Mouse (Mus musculus): ENCODE measurements at regions not wholly inside any gene's neighbourhood (a gene's known extent, or its start where the extent isn't known, plus 50 kb on each side); places are given as distances from the start of the nearest gene placed in this dataset.

DNA sequence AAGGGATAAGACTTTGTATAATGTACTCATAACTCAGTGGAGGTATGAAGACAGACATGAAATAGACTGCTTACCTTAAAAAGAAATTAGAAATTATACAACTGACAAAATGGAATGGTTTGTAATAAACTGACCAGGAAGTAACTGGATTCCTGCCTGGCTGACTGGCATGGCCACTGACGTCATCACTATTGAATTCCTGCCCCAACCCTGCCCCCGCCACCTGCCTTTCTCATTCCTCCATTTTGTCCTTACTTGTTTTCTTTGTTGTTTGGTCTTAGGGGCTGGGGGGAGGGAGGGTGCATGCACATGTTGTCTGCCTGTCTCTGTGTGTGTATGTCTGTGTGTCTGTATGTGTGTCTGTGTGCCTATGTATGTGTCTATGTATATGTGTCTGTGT is 283.2 kb upstream of the Tbx3 start:
- TF ChIP-seq POLR2AphosphoS2 (IDR thresholded peaks at IDR 0.05; ENCODE audit: low read length) (no peak), CTCF (IDR thresholded peaks at IDR 0.05 in 2 of 3, conservative IDR thresholded peaks at IDR 0.05 in 1 of 3; ENCODE audit: control insufficient read depth in 1 of 3, insufficient read depth in 1 of 3, low read depth in 2 of 3, low read length in 3 of 3, poor library complexity in 1 of 3, severe bottlenecking in 1 of 3) (no peak), BHLHE40 (IDR thresholded peaks at IDR 0.05; ENCODE audit: borderline replicate concordance, low read depth, low read length) (no peak), CHD1 (IDR thresholded peaks at IDR 0.05; ENCODE audit: low read depth, low read length) (no peak), GATA1 (IDR thresholded peaks at IDR 0.05; ENCODE audit: low read depth, low read length) (no peak), EP300 (IDR thresholded peaks at IDR 0.05; ENCODE audit: low read depth in 1 of 2, low read length in 2 of 2) (no peak), NRF1 (IDR thresholded peaks at IDR 0.05; ENCODE audit: insufficient read depth, low read depth, low read length, poor library complexity, severe bottlenecking) (no peak), POLR2A (IDR thresholded peaks at IDR 0.05; ENCODE audit: control insufficient read depth in 1 of 2, insufficient read depth in 1 of 2, low read depth in 1 of 2, low read length in 2 of 2, poor library complexity in 1 of 2) (no peak)
